Mouse (Mus musculus) neural tube, embryonic 15.5 days (tissue): ENCODE data around the gene Smg8. TPM values are rescaled to one million over a fixed set of nuclear protein-coding genes. Genes with fewer than 3 reads are reported as not detected.

ENCODE experiments used
- ATAC-seq: fragments of 200-750 bp; cut with Nextera tagmentation; 2 replicates; pipeline ENCODE4 v1.8.0; 2017; ENCODE audit warnings: mild to moderate bottlenecking, moderate TSS enrichment, moderate library complexity; ENCODE audit not compliant: low FRiP score
- H3K27ac ChIP-seq: fragments of 300-500 bp; sonication (generic); replicated peaks from 2 replicates; pipeline ENCODE4 v1.5.1; 2015; ENCODE audit warnings: mild to moderate bottlenecking, inconsistent platforms
- H3K27me3 ChIP-seq: fragments of 300-500 bp; sonication (generic); replicated peaks from 2 replicates; pipeline ENCODE4 v1.6.1; 2015; ENCODE audit warnings: inconsistent platforms
- H3K36me3 ChIP-seq: fragments of 300-500 bp; sonication (generic); 2 replicates; pipeline ENCODE4 v1.6.1; 2015; ENCODE audit warnings: inconsistent platforms
- H3K4me1 ChIP-seq: fragments of 300-500 bp; sonication (generic); 2 replicates; pipeline ENCODE4 v1.6.1; 2015; ENCODE audit warnings: inconsistent platforms
- H3K4me2 ChIP-seq: fragments of 300-500 bp; sonication (generic); 2 replicates; pipeline ENCODE4 v1.6.1; 2015; ENCODE audit warnings: inconsistent platforms, mild to moderate bottlenecking, moderate library complexity
- H3K4me3 ChIP-seq: fragments of 300-500 bp; sonication (generic); replicated peaks from 2 replicates; pipeline ENCODE4 v1.5.1; 2015; ENCODE audit warnings: mild to moderate bottlenecking, inconsistent platforms
- H3K9ac ChIP-seq: fragments of 300-500 bp; sonication (generic); replicated peaks from 2 replicates; pipeline ENCODE4 v1.6.1; 2015; ENCODE audit warnings: mild to moderate bottlenecking, inconsistent platforms
- H3K9me3 ChIP-seq: fragments of 300-500 bp; sonication (generic); replicated peaks from 2 replicates; pipeline ENCODE4 v1.6.1; 2016; ENCODE audit warnings: inconsistent platforms
- WGBS: fragments of 180-500 bp; shearing (Covaris S2); methylation state at CpG from one replicate; pipeline ENCODE4 v1.1.7; 2015; ENCODE audit warnings: mixed read lengths; 5-methylcytosine and 5-hydroxymethylcytosine counted together
- polyA plus RNA-seq: library from polyadenylated mRNA; unstranded; fragments of >200 nt; fragmentation: Nextera tagmentation; extraction: Ambion mirVana; gene quantifications from 2 replicates; pipeline ENCODE4 v1.2.1, GENCODE M21; 2015

Smg8 gene
- polyA plus RNA-seq, result 18.6 and 19.5 TPM in 2 replicates

DNA sequence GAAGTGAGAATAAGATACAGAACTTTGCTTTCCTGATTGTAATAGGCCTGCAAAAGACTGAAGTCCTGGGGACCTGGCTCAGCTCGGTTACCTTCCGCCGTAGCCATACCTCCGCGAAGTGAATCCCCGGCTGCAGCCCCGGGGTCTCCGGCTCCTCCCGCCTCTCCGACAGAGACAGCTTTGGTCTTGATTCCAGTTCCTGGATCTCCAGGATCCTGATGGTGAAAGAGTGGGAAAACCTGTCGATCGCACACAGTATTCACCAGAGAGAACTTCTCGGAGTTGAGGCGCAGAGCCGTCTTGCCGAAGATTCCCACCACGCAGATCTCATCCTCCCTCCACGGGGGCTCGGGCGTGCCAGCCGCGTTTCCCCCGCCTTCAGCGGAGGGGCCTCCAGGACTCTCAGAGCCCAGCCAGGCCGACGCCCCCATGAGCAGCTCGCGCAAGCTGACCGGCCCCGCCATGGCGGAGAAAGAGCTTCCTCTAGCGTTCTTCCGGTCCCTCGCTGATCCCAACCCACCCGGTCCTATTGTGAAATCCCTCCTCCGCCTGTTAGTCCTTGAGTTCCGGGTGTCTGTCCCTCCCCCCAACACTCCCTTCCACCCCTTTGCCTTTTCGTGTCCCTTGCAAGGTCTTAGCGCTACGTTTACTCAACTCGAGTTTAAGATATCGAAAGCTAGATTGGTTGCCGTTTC lies at the start of gene Smg8:
TSS of gene Smg8 (minus strand) at position 485 of the 695 bp plus-strand sequence.
- peak within 1 kb of the TSS; percentile 73 for H3K27ac ChIP-seq

GRCm38 (mm10) chr11:87136233-87136632 lies 49.7 kb upstream of the Smg8 start:
- Histone ChIP-seq H3K9me3 (no peaks in the 10 kb centered on the region), H3K27ac (no peak overlapping the region), H3K36me3 (peaks cover 10% of the 10 kb centered on the region), H3K9ac (no peak overlapping the region), H3K4me1 (no peaks in the 10 kb centered on the region), H3K27me3 (no peaks in the 10 kb centered on the region), H3K4me2 (no peak overlapping the region), H3K4me3 (no peak overlapping the region)
- WGBS, result 91% methylated on average over 4 of the region's 4 CpGs
- ATAC-seq, result no peak

More for the DNA sequence above, at the start of gene Smg8:
- Histone ChIP-seq H3K27me3 (no peaks in the 10 kb centered on the region), H3K4me1 (peaks cover 42% of the 10 kb centered on the region), H3K9ac (peak within 1 kb of the TSS; percentile 63), H3K4me2 (peak within 1 kb of the TSS; percentile 95), H3K36me3 (peaks cover 25% of the 10 kb centered on the region), H3K4me3 (peak within 1 kb of the TSS; percentile 56), H3K9me3 (no peaks in the 10 kb centered on the region)
- WGBS, result under 1% methylated on average over 43 of the region's 43 CpGs
- ATAC-seq, result peak; percentile 87

DNA sequence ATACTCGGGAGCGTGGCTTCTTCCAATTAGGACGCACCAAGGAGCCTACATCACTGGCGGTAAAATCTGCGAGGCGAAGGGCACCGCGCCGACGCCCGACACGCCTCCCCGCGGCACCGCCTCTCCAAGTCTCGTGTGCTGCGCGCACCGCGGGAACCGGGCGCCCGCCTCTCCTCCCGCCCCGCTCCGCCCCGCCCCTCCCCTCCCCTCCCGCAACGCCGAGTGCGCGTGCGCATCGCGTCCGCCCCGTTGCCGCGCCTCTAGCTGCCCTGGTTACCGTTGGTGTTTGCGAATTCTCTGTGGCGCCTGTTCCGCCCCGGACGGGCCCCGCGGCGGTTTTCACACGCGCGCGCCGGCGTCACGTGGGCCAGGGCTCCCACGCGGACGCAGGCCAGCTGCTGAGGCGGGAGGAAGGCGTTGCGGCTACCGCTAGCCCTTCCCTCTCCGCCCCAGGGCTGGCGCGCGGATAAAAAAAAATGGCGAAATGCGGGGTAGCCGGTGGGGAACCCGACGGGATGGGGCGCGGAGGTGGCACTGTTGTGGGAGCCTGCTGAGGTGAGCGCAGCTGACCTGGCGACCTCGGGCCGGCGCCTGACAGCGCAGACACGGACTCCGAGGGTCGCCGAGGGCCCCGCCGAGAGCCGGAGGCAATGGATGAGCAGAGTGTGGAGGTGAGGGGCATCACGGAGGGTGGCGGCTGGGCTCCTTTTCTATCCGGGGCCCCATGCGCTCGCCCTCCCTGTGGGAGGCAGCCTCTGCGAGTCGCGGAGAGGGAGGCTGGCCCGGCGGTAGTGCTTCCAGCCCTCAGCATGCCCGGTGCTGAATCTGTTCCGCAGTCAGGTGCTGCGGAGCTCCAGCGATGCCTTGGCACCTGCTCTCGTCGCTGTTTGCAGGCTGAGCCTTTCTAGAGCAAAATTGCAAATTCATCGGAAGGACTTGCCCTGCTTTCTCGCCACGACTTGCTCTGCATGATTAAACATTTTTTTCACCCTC lies 40.5 kb upstream of the Smg8 start, which contains the start of gene Trim37:
TSS of gene Trim37 (plus strand) at position 254 of the 993 bp plus-strand sequence.
- Histone ChIP-seq H3K4me3 (peak within 1 kb of the TSS; percentile 95), H3K9me3 (no peaks in the 10 kb centered on the region), H3K27ac (peak within 1 kb of the TSS; percentile 92), H3K27me3 (no peaks in the 10 kb centered on the region), H3K4me1 (peaks cover 20% of the 10 kb centered on the region), H3K4me2 (peak within 1 kb of the TSS; percentile 66), H3K36me3 (peaks cover 27% of the 10 kb centered on the region), H3K9ac (peak within 1 kb of the TSS; percentile 93)
- ATAC-seq, result peak; percentile 95
- under 1% methylated on average over 101 of the region's 105 CpGs for WGBS

DNA sequence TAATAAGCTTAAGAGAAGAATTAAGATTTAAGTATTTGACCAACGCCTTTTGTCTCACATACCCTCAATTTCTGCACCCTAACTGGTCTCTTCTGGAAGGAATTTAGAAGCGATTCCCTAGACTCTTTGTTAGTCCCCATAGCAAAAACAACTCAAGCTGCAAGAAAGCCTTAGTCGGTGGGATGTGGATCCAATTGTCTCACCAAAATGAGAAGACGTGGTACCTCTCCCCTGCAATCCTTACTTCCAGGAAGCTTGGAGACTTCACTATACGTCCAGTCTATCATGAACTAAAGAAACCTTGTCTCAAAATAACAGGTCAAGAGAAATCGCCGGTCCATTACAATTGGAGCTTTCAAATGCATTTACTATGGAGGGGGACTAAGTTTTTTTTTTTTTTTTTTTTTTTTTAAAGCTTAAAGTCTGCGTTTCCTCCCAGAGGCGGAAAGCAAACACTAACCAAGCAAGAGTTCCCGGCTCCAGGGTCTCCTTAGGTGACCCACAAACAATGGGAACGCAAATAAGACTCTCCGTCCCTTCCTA lies 39.8 kb upstream of the Smg8 start:
- WGBS, result 2% methylated on average over 12 of the region's 12 CpGs
- Histone ChIP-seq H3K27ac (peak overlapping the region; percentile 92), H3K36me3 (peaks cover 27% of the 10 kb centered on the region), H3K4me1 (peaks cover 20% of the 10 kb centered on the region), H3K9ac (peak overlapping the region; percentile 93), H3K9me3 (no peaks in the 10 kb centered on the region), H3K4me2 (peak overlapping the region; percentile 66), H3K27me3 (no peaks in the 10 kb centered on the region), H3K4me3 (peak overlapping the region; percentile 95)
- 0 out of 2 replicates have a peak, but pooled peaks have one; percentile 4 for ATAC-seq

GRCm38 (mm10) chr11:87125562-87125961 lies 39.0 kb upstream of the Smg8 start:
- peak overlapping the region; percentile 66 for H3K4me2 ChIP-seq
- H3K9ac ChIP-seq, result no peak overlapping the region
- no peaks in the 10 kb centered on the region for H3K9me3 ChIP-seq
- H3K27ac ChIP-seq, result 0 out of 2 replicates have a peak overlapping the region, but pooled peaks have one; percentile 92
- peaks cover 31% of the 10 kb centered on the region for H3K36me3 ChIP-seq
- no peak for ATAC-seq
- peaks cover 20% of the 10 kb centered on the region for H3K4me1 ChIP-seq
- no peaks in the 10 kb centered on the region for H3K27me3 ChIP-seq
- peak overlapping the region; percentile 95; the same call in 1 of the 2 replicates for H3K4me3 ChIP-seq
- 56% methylated on average over 4 of the region's 4 CpGs for WGBS

- H3K27me3 ChIP-seq, result no peaks in the 10 kb centered on the region
- ATAC-seq, result no peak
- H3K4me2 ChIP-seq, result no peak overlapping the region
- peaks cover 48% of the 10 kb centered on the region for H3K36me3 ChIP-seq
- 83% methylated on average over 8 of the region's 8 CpGs for WGBS
- peaks cover 6% of the 10 kb centered on the region for H3K4me1 ChIP-seq
- no peak overlapping the region for H3K27ac ChIP-seq
- no peaks in the 10 kb centered on the region for H3K9me3 ChIP-seq
- H3K4me3 ChIP-seq, result no peak overlapping the region
- no peak overlapping the region for H3K9ac ChIP-seq
Measured at GRCm38 (mm10) chr11:87121864-87122263, 35.3 kb upstream of the Smg8 start.

- H3K27ac ChIP-seq, result peak overlapping the region; percentile 96
- H3K4me1 ChIP-seq, result peaks cover 27% of the 10 kb centered on the region
- peak overlapping the region; percentile 97 for H3K4me3 ChIP-seq
- whole genome bisulfite sequencing, result 8% methylated on average over 9 of the region's 9 CpGs
- H3K36me3 ChIP-seq, result peaks cover 10% of the 10 kb centered on the region
- ATAC-seq, result no peak
- H3K4me2 ChIP-seq, result peak overlapping the region; percentile 72
- no peaks in the 10 kb centered on the region for H3K27me3 ChIP-seq
- no peaks in the 10 kb centered on the region for H3K9me3 ChIP-seq
- H3K9ac ChIP-seq, result peak overlapping the region; percentile 92
Measured at GRCm38 (mm10) chr11:87110172-87110909, 23.8 kb upstream of the Smg8 start.

DNA sequence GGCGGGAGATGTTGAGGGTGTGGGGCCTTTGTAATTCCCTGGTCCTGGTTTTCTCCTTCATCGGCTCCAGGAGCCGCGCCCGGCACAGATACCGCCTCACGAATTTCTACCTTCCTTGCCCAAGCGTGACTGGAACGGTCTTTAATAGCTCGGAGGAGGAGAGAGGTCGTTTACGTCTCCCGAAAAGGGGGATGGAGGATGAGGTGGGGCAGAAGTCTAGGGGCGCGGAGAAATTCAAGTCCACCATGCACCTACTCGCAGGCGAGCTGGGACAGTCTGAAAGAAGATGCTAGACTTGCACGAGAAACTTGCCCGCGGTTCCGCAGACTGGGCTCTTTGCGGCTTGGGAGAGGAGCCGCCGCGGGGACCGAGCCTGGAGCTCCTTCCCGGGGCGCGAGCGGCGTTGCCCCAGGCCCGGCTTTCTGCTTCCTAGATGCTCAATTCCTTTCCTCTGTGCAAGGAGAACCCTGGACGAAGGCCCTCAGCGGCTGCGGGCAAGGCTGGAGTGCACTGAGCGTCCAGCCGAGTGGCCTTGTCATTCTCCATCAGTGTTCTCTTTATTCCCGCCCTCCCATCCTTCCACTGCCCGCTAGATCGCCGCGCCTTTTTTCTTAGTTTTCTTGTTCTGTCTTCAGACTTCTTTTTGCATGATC lies 23.1 kb upstream of the Smg8 start:
- peaks cover 27% of the 10 kb centered on the region for H3K4me1 ChIP-seq
- ATAC-seq, result no peak; the same call in 1 of the 2 replicates
- H3K27me3 ChIP-seq, result no peaks in the 10 kb centered on the region
- WGBS, result 0% methylated on average over 42 of the region's 42 CpGs
- H3K4me2 ChIP-seq, result peak overlapping the region; percentile 72
- peak overlapping the region; percentile 97 for H3K4me3 ChIP-seq
- peaks cover 4% of the 10 kb centered on the region; the same call in 1 of the 2 replicates for H3K36me3 ChIP-seq
- peak overlapping the region; percentile 92 for H3K9ac ChIP-seq
- H3K27ac ChIP-seq, result peak overlapping the region; percentile 96
- no peaks in the 10 kb centered on the region for H3K9me3 ChIP-seq

- H3K9me3 ChIP-seq, result no peaks in the 10 kb centered on the region
- ATAC-seq, result peak; percentile 99
- H3K27me3 ChIP-seq, result no peaks in the 10 kb centered on the region
- H3K27ac ChIP-seq, result peak within 1 kb of the TSS; percentile 96
- H3K4me3 ChIP-seq, result peak within 1 kb of the TSS; percentile 97
- H3K36me3 ChIP-seq, result 0 out of 2 replicates have a peak, but pooled peaks cover 3% of the 10 kb centered on the region
- under 1% methylated on average over 40 of the region's 40 CpGs for WGBS
- H3K9ac ChIP-seq, result peak within 1 kb of the TSS; percentile 92
- H3K4me2 ChIP-seq, result peak within 1 kb of the TSS; percentile 72
- H3K4me1 ChIP-seq, result peaks cover 27% of the 10 kb centered on the region
Measured at GRCm38 (mm10) chr11:87108755-87109518, 22.4 kb upstream of the Smg8 start, which contains the start of gene Ska2. TSS of gene Ska2 (plus strand) at chr11:87109234.

DNA sequence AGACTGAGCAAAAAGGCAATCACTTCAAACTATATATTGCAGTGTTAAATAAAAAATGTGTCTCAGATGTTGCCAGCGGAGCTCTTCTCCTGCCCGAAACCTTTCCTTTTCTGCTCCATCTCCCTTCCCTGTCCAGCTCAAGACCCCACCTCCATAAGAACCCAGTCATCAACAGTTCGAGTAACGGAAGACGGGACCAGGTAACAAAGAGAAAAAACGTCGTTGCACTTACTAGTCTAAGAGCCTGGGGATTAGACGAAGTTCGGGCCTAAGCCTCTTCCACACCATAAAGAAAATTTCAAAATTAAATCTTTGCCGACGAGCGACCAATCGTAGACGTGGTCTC lies 21.8 kb upstream of the Smg8 start, which contains the start of gene Prr11:
TSS of gene Prr11 (minus strand) at position 300 of the 346 bp plus-strand sequence.
- under 1% methylated on average over 14 of the region's 14 CpGs for WGBS
- H3K27me3 ChIP-seq, result no peaks in the 10 kb centered on the region
- peak within 1 kb of the TSS; percentile 97 for H3K4me3 ChIP-seq
- H3K4me2 ChIP-seq, result peak within 1 kb of the TSS; percentile 72
- no peaks in the 10 kb centered on the region for H3K9me3 ChIP-seq
- H3K4me1 ChIP-seq, result peaks cover 27% of the 10 kb centered on the region
- H3K9ac ChIP-seq, result peak within 1 kb of the TSS; percentile 92
- peaks cover 5% of the 10 kb centered on the region; the same call in 1 of the 2 replicates for H3K36me3 ChIP-seq
- H3K27ac ChIP-seq, result peak within 1 kb of the TSS; percentile 96
- ATAC-seq, result no peak
